Mouse (Mus musculus) testis, adult 2 months (tissue): ENCODE results near the gene Olfr1066.
"Not testable (repeated sequence)": the region's sequence is repeated elsewhere in the genome, so short reads cannot be mapped to it uniquely, and the experiment has no call there.

Source experiments
- CTCF ChIP-seq: fragments of 200-500 bp; IDR thresholded peaks from 2 replicates; pipeline ENCODE4 v1.5.1; 2012; ENCODE audit warnings: low read depth, mild to moderate bottlenecking, inconsistent platforms, low read length, moderate library complexity; ENCODE audit not compliant: control insufficient read depth, insufficient read depth, insufficient replicate concordance
- POLR2A ChIP-seq: fragments of 200-500 bp; IDR thresholded peaks from 2 replicates; pipeline ENCODE4 v1.6.1; 2012; ENCODE audit warnings: low read depth, mild to moderate bottlenecking, inconsistent platforms, low read length, moderate library complexity; ENCODE audit not compliant: control insufficient read depth

GRCm38 (mm10) chr2:86426649-86427048 lies 29.4 kb downstream of the Olfr1066 start, which contains the start of gene Olfr1062:
- TF ChIP-seq POLR2A, CTCF: not testable (repeated sequence)
